Mouse (Mus musculus) testis, adult 10 weeks (tissue): ENCODE data around the gene Ssh3. TPM values are rescaled to one million over a fixed set of nuclear protein-coding genes. Genes with fewer than 3 reads are reported as not detected.

Experiments
- polyA plus RNA-seq: library from polyadenylated mRNA; stranded (reverse); fragments of 350-450 nt; fragmentation: Illumina TruSeq; extraction: RNeasy Lipid Tissue Mini Kit (QIAGEN cat#74804); gene quantifications from one replicate; pipeline ENCODE4 v1.2.3, GENCODE M21; 2014; ENCODE audit warnings: low read depth, low replicate concordance

Gene Ssh3
- 0.39 TPM for polyA plus RNA-seq

DNA sequence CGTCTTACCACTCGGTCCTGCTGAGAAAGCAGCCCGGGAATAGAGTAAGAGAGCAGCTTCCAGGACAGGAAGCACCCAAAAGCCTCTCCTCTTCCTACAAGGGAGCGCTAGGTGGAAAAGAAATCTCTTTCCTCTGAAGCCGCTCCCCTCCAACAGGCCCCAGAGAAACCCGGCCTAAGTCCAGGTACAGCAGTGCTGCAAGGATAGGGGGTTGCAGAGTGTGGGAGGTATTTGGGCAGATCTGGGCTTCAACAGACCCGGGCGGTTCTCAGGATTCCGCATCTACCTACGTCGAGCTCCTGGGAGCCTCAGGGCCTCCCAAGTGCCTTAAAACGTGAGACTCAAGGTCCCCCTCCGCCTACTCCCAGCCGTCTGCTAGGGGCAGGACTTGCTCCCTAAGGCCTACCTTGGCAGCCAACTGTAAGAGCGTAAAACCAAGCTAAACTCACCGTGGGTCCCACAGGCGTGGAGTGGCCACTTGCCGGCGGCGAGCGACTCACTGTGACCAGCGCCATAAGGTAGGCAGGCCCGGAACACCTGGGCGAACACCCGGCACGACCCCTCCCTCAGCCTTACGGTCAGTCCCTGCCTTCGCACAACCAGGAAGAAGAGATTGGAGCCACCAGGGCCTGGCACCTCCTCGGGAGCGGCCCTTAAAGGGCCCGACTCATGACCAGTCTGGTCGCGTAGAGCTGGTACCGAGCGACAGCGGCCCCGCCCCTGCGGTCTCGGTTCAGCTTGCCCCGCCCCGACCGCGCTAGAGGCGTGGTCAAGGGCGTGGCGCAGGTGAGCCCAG lies at the start of gene Ssh3:
Gene Ssh3 (minus strand): TSS at position 615 of the 796 bp plus-strand sequence.

DNA sequence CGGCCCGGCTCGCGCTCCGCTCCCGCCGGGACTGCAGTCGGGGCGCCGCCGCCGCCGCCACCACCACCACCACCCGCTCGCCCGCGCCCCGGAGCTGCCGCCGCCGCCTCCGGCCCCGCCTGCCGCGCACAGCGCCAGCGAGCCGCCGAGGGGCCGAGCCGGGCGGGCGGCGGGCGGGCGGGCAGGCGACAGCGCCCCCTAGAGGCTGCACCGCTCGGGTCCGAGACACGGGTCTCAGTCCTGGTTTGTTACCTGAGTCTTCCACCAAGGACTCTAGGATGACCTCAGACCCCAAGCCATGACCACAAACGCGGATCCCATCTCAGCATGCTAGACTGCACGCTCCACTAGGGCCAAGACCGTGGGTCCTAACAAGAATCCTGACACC lies 37.2 kb upstream of the Ssh3 start, which contains the start of gene Grk2:
Gene Grk2 (minus strand): TSS at position 33 of the 388 bp plus-strand sequence.

DNA sequence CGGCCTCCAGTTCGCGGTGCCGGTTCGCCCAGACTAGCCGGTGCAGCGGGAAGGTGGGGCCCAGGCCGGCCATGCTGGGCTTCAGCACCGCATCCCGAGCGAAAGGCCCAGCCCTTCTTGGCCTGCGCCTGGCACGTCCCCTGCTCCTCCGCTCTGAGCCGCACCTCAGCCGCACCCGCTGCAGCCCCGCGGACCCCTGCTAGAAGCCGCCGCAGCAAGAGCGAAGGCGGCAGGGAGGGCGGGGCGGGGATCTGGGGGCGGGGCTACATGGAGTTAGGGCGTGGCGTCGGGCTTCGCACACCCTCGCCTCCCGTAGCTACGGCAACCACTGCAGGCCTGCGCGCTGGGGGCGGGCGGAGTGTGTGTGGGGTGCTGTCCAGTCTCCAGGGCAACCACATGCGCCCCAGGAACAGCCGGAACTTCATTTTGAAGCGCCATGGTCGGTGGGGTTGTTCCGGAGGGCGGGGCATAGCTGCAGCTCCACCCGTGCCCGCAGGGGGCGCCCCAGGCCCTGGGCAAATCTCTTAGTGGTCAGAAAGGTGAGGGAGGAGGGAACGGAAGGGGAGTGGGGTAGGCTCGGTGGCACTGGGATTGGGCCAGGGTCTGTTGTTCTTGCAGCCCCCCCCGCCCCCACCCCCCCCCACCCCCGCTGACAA lies 14.0 kb upstream of the Ssh3 start, which contains the start of gene Ankrd13d:
Gene Ankrd13d (minus strand): TSS at position 240 of the 656 bp plus-strand sequence.

DNA sequence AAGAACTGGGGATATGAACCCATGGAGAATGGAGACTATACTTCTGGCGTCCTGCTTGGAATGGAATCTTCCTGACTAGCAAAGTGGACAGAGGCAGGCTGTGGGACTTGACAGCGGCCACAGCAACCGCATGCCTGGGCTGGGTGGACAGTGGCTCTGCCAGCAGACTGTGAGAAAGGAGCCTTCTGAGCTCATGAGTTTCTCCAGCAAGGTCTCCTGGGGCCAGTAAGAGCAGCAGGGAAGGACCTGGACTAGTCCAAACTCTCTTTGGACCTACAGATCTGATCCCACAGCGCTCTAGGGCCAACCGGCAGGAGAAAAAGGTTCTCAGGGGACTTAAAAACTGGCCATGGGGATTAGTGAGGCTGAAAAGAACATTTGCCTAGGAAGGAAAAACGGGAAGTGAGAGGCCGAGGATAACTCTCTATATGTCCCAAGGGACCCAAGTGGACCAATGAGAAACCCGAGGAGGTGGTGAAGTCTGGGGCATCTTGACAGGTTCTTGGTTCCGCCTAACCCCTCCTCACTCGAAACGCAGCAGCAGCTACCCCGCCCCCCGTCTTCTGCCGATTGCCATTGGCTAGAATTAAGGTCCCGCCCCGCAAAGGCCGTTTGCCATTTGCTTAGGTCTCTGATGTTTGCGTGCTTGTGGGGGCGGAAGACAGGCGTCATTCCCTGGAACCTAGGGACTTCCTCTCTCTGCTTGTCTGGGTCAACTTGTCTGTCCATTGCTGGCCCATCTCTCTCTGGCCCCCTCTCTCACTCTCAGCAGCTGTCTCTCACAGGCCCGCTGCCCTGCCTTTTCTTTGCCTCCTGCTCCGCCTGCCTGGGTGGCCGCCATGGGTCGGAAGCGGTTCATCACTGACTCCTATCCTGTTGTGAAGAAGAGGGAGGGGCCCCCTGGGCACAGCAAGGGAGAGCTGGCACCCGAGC lies 37.5 kb downstream of the Ssh3 start, which contains the start of gene Pold4:
Gene Pold4 (plus strand): TSS at position 647 of the 933 bp plus-strand sequence.

DNA sequence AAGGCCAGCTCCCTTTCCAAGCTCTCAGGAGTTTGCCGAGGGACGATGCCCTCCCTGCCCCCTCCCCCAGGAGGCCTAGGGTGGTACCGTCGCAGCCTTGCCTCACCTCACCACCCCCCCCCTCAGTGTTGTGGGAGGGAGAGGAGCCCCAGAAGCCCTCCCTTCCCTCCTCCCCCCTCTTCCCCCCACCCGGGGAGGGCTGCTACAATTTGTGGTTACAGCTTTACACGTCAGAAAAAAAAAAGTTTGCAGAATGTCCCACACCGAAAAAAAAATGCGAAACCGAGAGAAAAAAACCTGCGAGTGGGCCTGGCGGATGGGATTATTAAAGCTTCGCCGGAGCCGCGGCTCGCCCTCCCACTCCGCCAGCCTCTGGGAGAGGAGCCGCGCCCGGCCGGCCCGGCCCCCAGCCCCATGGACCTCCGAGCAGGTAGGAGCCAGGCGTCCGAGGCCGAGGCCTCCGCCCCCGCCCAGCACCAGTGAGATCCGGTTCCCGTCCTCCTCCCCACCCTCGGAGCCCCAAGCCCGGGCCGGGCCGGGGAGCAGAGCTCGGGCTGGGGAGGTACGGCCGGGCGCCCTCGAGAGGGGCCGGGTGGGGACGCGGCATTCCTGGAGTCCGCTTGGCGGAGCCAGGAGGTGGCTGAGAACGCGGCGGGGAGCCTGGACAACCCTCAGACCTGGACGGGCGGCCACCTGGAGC lies 54.8 kb downstream of the Ssh3 start, which contains the start of the genes Clcf1 and AC109138.7:
Gene Clcf1 (plus strand): TSS at position 168 of the 700 bp plus-strand sequence.
Gene AC109138.7 (plus strand): TSS at position 287 of the 700 bp plus-strand sequence.

Other genes starting within 250 kb of the Ssh3 start
- gene Gstp1, start 231.2 kb downstream of the Ssh3 start, polyA plus RNA-seq: 5.3 TPM
- gene Gstp2, start 223.2 kb downstream of the Ssh3 start, polyA plus RNA-seq: not detected
- not detected for gene Gstp3, start 209.6 kb downstream of the Ssh3 start, polyA plus RNA-seq
- gene Cabp2, start 187.6 kb downstream of the Ssh3 start, polyA plus RNA-seq: not detected
- 1.1 TPM for gene Cdk2ap2, start 172.0 kb downstream of the Ssh3 start, polyA plus RNA-seq
- gene Pitpnm1, start 169.2 kb downstream of the Ssh3 start, polyA plus RNA-seq: 0.81 TPM
- 0.62 TPM for gene Aip, start 143.3 kb downstream of the Ssh3 start, polyA plus RNA-seq
- not detected for gene Gpr152, start 129.4 kb downstream of the Ssh3 start, polyA plus RNA-seq
- 0.14 TPM for gene Cabp4, start 125.1 kb downstream of the Ssh3 start, polyA plus RNA-seq
- 16.9 TPM for gene Coro1b, start 120.6 kb downstream of the Ssh3 start, polyA plus RNA-seq
- 1.9 TPM for gene Ptprcap, start 115.6 kb downstream of the Ssh3 start, polyA plus RNA-seq
- 0.71 TPM for gene Rps6kb2, start 105.8 kb downstream of the Ssh3 start, polyA plus RNA-seq
- 0.43 TPM for gene Carns1, start 93.7 kb downstream of the Ssh3 start, polyA plus RNA-seq
- gene Tbc1d10c, start 77.9 kb downstream of the Ssh3 start, polyA plus RNA-seq: not detected
- gene Ppp1ca, start 77.1 kb downstream of the Ssh3 start, polyA plus RNA-seq: 15.9 TPM
- gene Rad9a, start 67.5 kb downstream of the Ssh3 start, polyA plus RNA-seq: 1.2 TPM
- 0.20 TPM for gene Clcf1, start 54.9 kb downstream of the Ssh3 start, polyA plus RNA-seq
- not detected for gene AC109138.7, start 54.8 kb downstream of the Ssh3 start, polyA plus RNA-seq
- not detected for gene Pold4, start 37.3 kb downstream of the Ssh3 start, polyA plus RNA-seq
- gene Ankrd13d, start 14.0 kb upstream of the Ssh3 start, polyA plus RNA-seq: not detected
- 3.2 TPM for gene Grk2, start 37.0 kb upstream of the Ssh3 start, polyA plus RNA-seq
- gene Kdm2a, start 129.1 kb upstream of the Ssh3 start, polyA plus RNA-seq: 49.2 TPM
- gene Rhod, start 170.3 kb upstream of the Ssh3 start, polyA plus RNA-seq: 0.31 TPM
- not detected for gene Syt12, start 208.3 kb upstream of the Ssh3 start, polyA plus RNA-seq
- 0.18 TPM for gene 2010003K11Rik, start 229.4 kb upstream of the Ssh3 start, polyA plus RNA-seq
- gene Pcx, start 241.3 kb upstream of the Ssh3 start, polyA plus RNA-seq: 0.39 TPM